Mouse (Mus musculus): ENCODE data around the gene Nek7. TPM values are rescaled to one million over a fixed set of nuclear protein-coding genes. Genes with fewer than 3 reads are reported as not detected.

Nek7 gene
- 15.2 and 18.9 TPM in 2 replicates for polyA plus RNA-seq (2021; fragmentation: Nextera tagmentation)
- long read RNA-seq, experiment 1, full-length matches to known transcripts = 39 of 62 reads
- long read RNA-seq, experiment 1, partial matches to known transcripts = 6 of 62 reads
- long read RNA-seq, experiment 1, other reads (novel, unspliced or antisense) = 17 of 62 reads
- long read RNA-seq, experiment 2, full-length matches to known transcripts = 295 of 344 reads
- long read RNA-seq, experiment 2, partial matches to known transcripts = 7 of 344 reads
- long read RNA-seq, experiment 2, other reads (novel, unspliced or antisense) = 42 of 344 reads

DNA sequence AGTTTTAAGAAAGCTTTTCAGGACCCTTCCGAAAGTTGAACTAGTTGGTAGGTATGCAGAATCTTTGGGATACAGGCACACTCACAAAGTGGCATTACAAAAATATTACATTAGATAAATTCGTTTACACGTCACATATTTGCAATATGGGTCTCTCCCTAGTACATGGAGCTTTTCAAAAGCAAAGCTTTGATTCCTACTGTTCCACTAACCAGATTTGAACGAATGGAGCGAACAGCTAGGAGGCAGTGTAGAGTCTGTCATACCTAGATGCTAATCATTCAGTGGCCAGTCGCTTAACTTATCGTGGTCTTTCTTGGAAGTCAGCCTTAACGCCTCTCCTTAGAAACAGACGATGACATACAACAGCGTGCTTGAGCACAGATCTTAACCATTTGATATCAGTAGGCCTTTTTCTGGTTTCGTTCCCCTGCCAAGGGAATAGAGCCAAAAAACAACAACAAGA lies at the start of gene Nek7:
Nek7 (minus strand) TSS at position 146 of the 466 bp plus-strand sequence.

Other genes with a start within 250 kb of the Nek7 start
- 3.7 and 4.2 TPM in 2 replicates for gene Lhx9, start 228.4 kb upstream of the Nek7 start, polyA plus RNA-seq (2021; fragmentation: Nextera tagmentation)
- gene 2310009B15Rik, start 236.7 kb upstream of the Nek7 start, polyA plus RNA-seq (2021; fragmentation: Nextera tagmentation) = 83.2 and 95.9 TPM in 2 replicates